Mouse (Mus musculus): ENCODE measurements around the gene Best3. TPM values are rescaled to one million over a fixed set of nuclear protein-coding genes. Genes with fewer than 3 reads are reported as not detected.

The Best3 gene
- polyA plus RNA-seq, 1 experiment from 2014 or later = 0.50 TPM

GRCm38 (mm10) chr10:117064076-117064475, 78.0 kb downstream of the Best3 start:
- Histone ChIP-seq H3K9me3 (replicated peaks) (no peaks in the 10 kb centered on the region), H3K4me3 (peak overlapping the region; percentile 97), H3K27ac (ENCODE audit: poor library complexity, severe bottlenecking) (peak overlapping the region; percentile 68; the same call in 1 of the 2 replicates), H3K4me2 (peak overlapping the region; percentile 87), H3K9ac (no peak overlapping the region), H3K4me1 (replicated peaks) (peaks cover 6% of the 10 kb centered on the region), H3K36me3 (peaks cover 34% of the 10 kb centered on the region), H3K27me3 (replicated peaks) (no peaks in the 10 kb centered on the region)
- WGBS = 8% methylated on average over 7 of the region's 7 CpGs
- no peak for ATAC-seq (ENCODE audit: insufficient number of reproducible peaks, low FRiP score)

- Histone ChIP-seq H3K4me1 (replicated peaks) (peaks cover 17% of the 10 kb centered on the region), H3K36me3 (peaks cover 45% of the 10 kb centered on the region), H3K4me2 (no peak overlapping the region), H3K27me3 (replicated peaks) (no peaks in the 10 kb centered on the region), H3K9ac (no peak overlapping the region), H3K4me3 (no peak overlapping the region), H3K9me3 (replicated peaks) (no peaks in the 10 kb centered on the region), H3K27ac (ENCODE audit: poor library complexity, severe bottlenecking) (no peak overlapping the region)
- no peak for ATAC-seq (ENCODE audit: insufficient number of reproducible peaks, low FRiP score)
- 93% methylated on average over 3 of the region's 3 CpGs for WGBS
Measured at GRCm38 (mm10) chr10:117069109-117069508, 83.0 kb downstream of the Best3 start.

GRCm38 (mm10) chr10:117072191-117072888, 86.2 kb downstream of the Best3 start:
- Histone ChIP-seq H3K27me3 (replicated peaks) (no peaks in the 10 kb centered on the region), H3K4me3 (no peak overlapping the region), H3K36me3 (peaks cover 70% of the 10 kb centered on the region), H3K9me3 (replicated peaks) (no peaks in the 10 kb centered on the region), H3K4me1 (replicated peaks) (peaks cover 18% of the 10 kb centered on the region), H3K4me2 (no peak overlapping the region), H3K27ac (ENCODE audit: poor library complexity, severe bottlenecking) (no peak overlapping the region; the same call in 1 of the 2 replicates), H3K9ac (no peak overlapping the region)
- WGBS = 83% methylated on average over 18 of the region's 18 CpGs
- ATAC-seq (ENCODE audit: insufficient number of reproducible peaks, low FRiP score) = no peak

GRCm38 (mm10) chr10:117073176-117073575, 87.1 kb downstream of the Best3 start:
- H3K9me3 ChIP-seq (replicated peaks) = no peaks in the 10 kb centered on the region
- H3K4me1 ChIP-seq (replicated peaks) = peaks cover 18% of the 10 kb centered on the region
- WGBS = 61% methylated on average over 7 of the region's 7 CpGs
- H3K36me3 ChIP-seq = peaks cover 77% of the 10 kb centered on the region
- no peak overlapping the region for H3K27ac ChIP-seq (ENCODE audit: poor library complexity, severe bottlenecking)
- no peak overlapping the region for H3K4me2 ChIP-seq
- H3K4me3 ChIP-seq = no peak overlapping the region
- no peak for ATAC-seq (ENCODE audit: insufficient number of reproducible peaks, low FRiP score)
- no peaks in the 10 kb centered on the region for H3K27me3 ChIP-seq (replicated peaks)
- H3K9ac ChIP-seq = no peak overlapping the region

Other genes starting within 250 kb of the Best3 start
- gene Myrfl, start 89.4 kb upstream of the Best3 start, polyA plus RNA-seq (2016; fragmentation: Nextera tagmentation; extraction: Ambion mirVana) = 0.28 TPM in 2 replicates
- 62.3 and 65.7 TPM in 2 replicates for gene Rab3ip, start 35.5 kb upstream of the Best3 start, polyA plus RNA-seq (2016; fragmentation: Nextera tagmentation; extraction: Ambion mirVana)
- gene Gm10271, start 13.7 kb upstream of the Best3 start, polyA plus RNA-seq (2016; fragmentation: Nextera tagmentation; extraction: Ambion mirVana) = not detected in 2 replicates
- gene Lrrc10, start 59.0 kb downstream of the Best3 start, polyA plus RNA-seq (2016; fragmentation: Nextera tagmentation; extraction: Ambion mirVana) = 52.9 and 57.4 TPM in 2 replicates
- gene Cct2, start 77.5 kb downstream of the Best3 start, polyA plus RNA-seq (2016; fragmentation: Nextera tagmentation; extraction: Ambion mirVana) = 171 and 182 TPM in 2 replicates
- 23.4 and 25.0 TPM in 2 replicates for gene Frs2, start 162.2 kb downstream of the Best3 start, polyA plus RNA-seq (2016; fragmentation: Nextera tagmentation; extraction: Ambion mirVana)
- gene Yeats4, start 238.2 kb downstream of the Best3 start, polyA plus RNA-seq (2016; fragmentation: Nextera tagmentation; extraction: Ambion mirVana) = 64.1 and 66.2 TPM in 2 replicates

Data from heart, embryonic 12.5 days (tissue).